Mouse (Mus musculus) left cerebral cortex, postnatal 14 days (tissue): ENCODE results near the gene Clk2. TPM values are rescaled to one million over a fixed set of nuclear protein-coding genes. Genes with fewer than 3 reads are reported as not detected.

Experiments
- DNase-seq, 2 experiments: peaks; one replicate each; pipeline ENCODE4 v3.0.0; 2021 to 2022; ENCODE audit warnings: low spot score in 2 of 2, mixed read lengths in 1 of 2
- intact Hi-C: fragments of 180-260 bp; cut with DNase I; formaldehyde crosslinking; loops from one replicate; pipeline ENCODE4 v1.15.1; 2025
- long read RNA-seq, 2 experiments: library from polyadenylated mRNA; stranded (forward); transcript quantifications; one replicate each; pipeline ENCODE4 v2.0.0; 2021
- total RNA-seq, 2 experiments: library from RNA; stranded (reverse); gene quantifications; 2 replicates each; pipeline ENCODE4 v1.2.3; 2021

Clk2 gene
- total RNA-seq = 10 to 100 TPM; 46.7 TPM
- long read RNA-seq, experiment 1, transcript Clk2-201 (13 exons, 2,128 nt) = minor isoform, 5 of 61 reads
- long read RNA-seq, experiment 1, transcript Clk2-202 (13 exons, 2,154 nt) = minor isoform, 10 of 61 reads
- long read RNA-seq, experiment 1, transcript Clk2-203 (13 exons, 2,112 nt) = major isoform, 15 of 61 reads
- long read RNA-seq, experiment 1, partial matches to known transcripts = 17 of 61 reads
- long read RNA-seq, experiment 1, other reads (novel, unspliced or antisense) = 12 of 61 reads
- long read RNA-seq, experiment 2, transcript Clk2-203 (13 exons, 2,112 nt) = major isoform, 14 of 65 reads
- long read RNA-seq, experiment 2, transcript Clk2-202 (13 exons, 2,154 nt) = minor isoform, 12 of 65 reads
- long read RNA-seq, experiment 2, partial matches to known transcripts = 15 of 65 reads
- long read RNA-seq, experiment 2, other reads (novel, unspliced or antisense) = 15 of 65 reads

GRCm38 (mm10) chr3:89164506-89165267, at the start of gene Clk2:
TSS of gene Clk2 (plus strand) at chr3:89164795.
- intact Hi-C loops = loop anchor here (5.0 kb wide), 1 partner anchor 72 kb away; the partner anchor contains the start of gene Rusc1

GRCm38 (mm10) chr3:89115522-89115921, 49.1 kb upstream of the Clk2 start:
- peak in 1 of 2 experiments; percentile 36 for DNase-seq
- intact Hi-C loops = loop anchor here (5.0 kb wide), 2 partner anchors 42 to 97 kb away; no protein-coding TSS in a partner anchor

More at GRCm38 (mm10) chr3:89164506-89165267, at the start of gene Clk2:
- peak; percentile 92 to 93 for DNase-seq

- intact Hi-C loops = no loop called here
- DNase-seq = no peak
Observed at GRCm38 (mm10) chr3:89123313-89123712, 41.3 kb upstream of the Clk2 start.

- intact Hi-C loops = no loop called here
- no peak for DNase-seq
Observed at GRCm38 (mm10) chr3:89124241-89124640, 40.4 kb upstream of the Clk2 start.

GRCm38 (mm10) chr3:89125981-89126380, 38.6 kb upstream of the Clk2 start:
- no peak for DNase-seq
- intact Hi-C loops = no loop called here

- intact Hi-C loops = no loop called here
- DNase-seq = no peak
Observed at GRCm38 (mm10) chr3:89129908-89130307, 34.7 kb upstream of the Clk2 start.

- intact Hi-C loops = no loop called here
- DNase-seq = peak; percentile 64 to 82
Observed at GRCm38 (mm10) chr3:89131816-89132215, 32.8 kb upstream of the Clk2 start.

GRCm38 (mm10) chr3:89132285-89133062, 32.1 kb upstream of the Clk2 start:
- intact Hi-C loops = no loop called here

GRCm38 (mm10) chr3:89133063-89133450, 31.5 kb upstream of the Clk2 start:
- DNase-seq = no peak
- intact Hi-C loops = no loop called here

More at GRCm38 (mm10) chr3:89132285-89133062, 32.1 kb upstream of the Clk2 start:
- DNase-seq = peak; percentile 38 to 53

GRCm38 (mm10) chr3:89133752-89134151, 30.8 kb upstream of the Clk2 start:
- no peak for DNase-seq
- intact Hi-C loops = no loop called here

- intact Hi-C loops = no loop called here
- no peak for DNase-seq
Observed at GRCm38 (mm10) chr3:89135958-89136357, 28.6 kb upstream of the Clk2 start, which contains the start of gene Pklr. TSS of gene Pklr (plus strand) at chr3:89136142.

GRCm38 (mm10) chr3:89136365-89136764, 28.2 kb upstream of the Clk2 start:
- DNase-seq = no peak
- intact Hi-C loops = no loop called here

GRCm38 (mm10) chr3:89144821-89145220, 19.8 kb upstream of the Clk2 start:
- intact Hi-C loops = loop anchor here (10.0 kb wide), 1 partner anchor 200 kb away; no protein-coding TSS in a partner anchor

GRCm38 (mm10) chr3:89145566-89145965, 19.0 kb upstream of the Clk2 start:
- no peak for DNase-seq

More at GRCm38 (mm10) chr3:89144821-89145220, 19.8 kb upstream of the Clk2 start:
- no peak for DNase-seq

GRCm38 (mm10) chr3:89147101-89147978, 17.3 kb upstream of the Clk2 start:
- intact Hi-C loops = loop anchor here (10.0 kb wide), 1 partner anchor 203 kb away; no protein-coding TSS in a partner anchor
- DNase-seq = no peak

More at GRCm38 (mm10) chr3:89145566-89145965, 19.0 kb upstream of the Clk2 start:
- intact Hi-C loops = loop anchor here (10.0 kb wide), 1 partner anchor 201 kb away; no protein-coding TSS in a partner anchor

GRCm38 (mm10) chr3:89147979-89148311, 16.6 kb upstream of the Clk2 start:
- no peak for DNase-seq

GRCm38 (mm10) chr3:89148567-89148966, 16.0 kb upstream of the Clk2 start:
- intact Hi-C loops = loop anchor here (10.0 kb wide), 1 partner anchor 204 kb away; no protein-coding TSS in a partner anchor
- no peak for DNase-seq

More at GRCm38 (mm10) chr3:89147979-89148311, 16.6 kb upstream of the Clk2 start:
- intact Hi-C loops = loop anchor here (10.0 kb wide), 1 partner anchor 203 kb away; no protein-coding TSS in a partner anchor
